Mouse (Mus musculus) neutrophil, adult 5-6 weeks (primary cell): Measurements from ENCODE around the gene Sdc1. TPM values are rescaled to one million over a fixed set of nuclear protein-coding genes. Genes with fewer than 3 reads are reported as not detected.

Experiments
- ATAC-seq: fragments of 151-379, 151-347 bp; 2 replicates; pipeline ENCODE4 v1.8.0; 2017; ENCODE audit warnings: mild to moderate bottlenecking, moderate TSS enrichment; ENCODE audit not compliant: insufficient number of reproducible peaks, poor library complexity, low FRiP score, severe bottlenecking; ENCODE audit errors: extremely low read depth
- total RNA-seq: library from RNA; stranded (forward); fragments of 200-1000 nt; gene quantifications from 2 replicates; pipeline ENCODE4 v1.2.3, GENCODE M21; 2017

The Sdc1 gene
- total RNA-seq, 1 experiment from 2014 or later, result 10.2 TPM

- ATAC-seq, result no peak
Observed at GRCm38 (mm10) chr12:8779851-8780250, 8.7 kb downstream of the Sdc1 start.

DNA sequence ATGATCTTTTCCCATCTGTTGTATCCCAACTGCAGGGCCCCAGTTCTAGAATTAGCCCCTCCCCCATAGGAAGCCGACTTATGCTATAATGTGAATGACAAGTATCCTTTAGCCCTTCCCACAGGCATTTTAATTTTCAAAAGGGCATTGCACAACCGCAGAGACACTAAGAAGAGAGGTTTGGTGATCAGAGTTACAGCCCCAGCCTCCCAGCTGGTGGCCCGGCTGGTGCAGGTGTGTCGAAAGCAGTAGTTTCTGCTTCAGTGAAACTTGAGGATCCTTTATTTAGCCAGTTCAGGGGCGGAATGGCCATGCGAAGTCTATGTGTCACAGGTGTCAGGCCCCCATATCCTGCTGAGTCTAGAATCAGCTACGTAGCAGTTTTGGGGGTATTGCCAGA lies 10.0 kb downstream of the Sdc1 start:
- ATAC-seq, result no peak

GRCm38 (mm10) chr12:8781681-8782378 lies 10.7 kb downstream of the Sdc1 start:
- no peak for ATAC-seq

DNA sequence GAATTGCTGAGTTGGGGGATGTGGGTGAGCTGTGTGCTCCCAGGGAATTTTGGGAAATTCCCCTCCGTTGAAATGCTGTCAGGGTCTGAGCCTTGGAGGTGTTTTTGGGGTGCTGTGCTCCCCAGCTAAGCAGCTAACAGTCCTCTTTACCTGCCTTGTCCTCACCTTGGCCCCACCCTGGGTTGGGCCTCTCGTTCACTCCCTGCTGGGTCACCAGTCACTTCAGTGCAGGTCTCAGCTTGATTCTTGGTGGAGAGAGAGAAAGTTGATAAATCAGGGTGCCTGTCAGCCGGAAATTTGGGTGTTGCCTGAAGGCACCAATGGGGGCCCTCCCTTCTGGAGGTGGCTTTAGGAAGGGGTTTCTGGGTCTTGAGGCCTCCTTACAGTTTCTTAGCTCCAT lies 11.4 kb downstream of the Sdc1 start:
- ATAC-seq, result no peak

GRCm38 (mm10) chr12:8784189-8784588 lies 13.1 kb downstream of the Sdc1 start:
- no peak for ATAC-seq

- ATAC-seq, result no peak
Observed at GRCm38 (mm10) chr12:8786476-8786875, 15.4 kb downstream of the Sdc1 start.

GRCm38 (mm10) chr12:8786984-8787730 lies 16.0 kb downstream of the Sdc1 start:
- ATAC-seq, result no peak

DNA sequence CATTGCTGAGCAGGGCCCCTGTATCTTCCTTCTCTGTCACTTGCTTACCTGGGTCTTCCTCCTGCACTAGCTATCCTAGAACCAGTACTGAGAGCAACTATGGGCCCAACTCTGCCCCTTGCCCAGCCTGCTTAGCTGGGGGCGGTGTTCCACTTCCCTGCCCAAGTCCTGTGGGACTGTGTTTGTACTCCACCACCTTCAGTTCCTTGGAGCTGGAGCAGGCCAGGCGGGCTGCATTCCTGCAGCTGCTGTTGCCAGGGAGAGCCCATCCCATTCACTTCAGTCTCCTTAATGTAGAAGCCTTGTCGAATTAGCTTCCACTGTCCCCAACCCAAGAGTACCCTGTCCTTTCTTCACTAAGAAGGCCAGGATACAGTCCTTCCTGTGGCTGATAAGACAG lies 17.3 kb downstream of the Sdc1 start:
- ATAC-seq, result no peak

DNA sequence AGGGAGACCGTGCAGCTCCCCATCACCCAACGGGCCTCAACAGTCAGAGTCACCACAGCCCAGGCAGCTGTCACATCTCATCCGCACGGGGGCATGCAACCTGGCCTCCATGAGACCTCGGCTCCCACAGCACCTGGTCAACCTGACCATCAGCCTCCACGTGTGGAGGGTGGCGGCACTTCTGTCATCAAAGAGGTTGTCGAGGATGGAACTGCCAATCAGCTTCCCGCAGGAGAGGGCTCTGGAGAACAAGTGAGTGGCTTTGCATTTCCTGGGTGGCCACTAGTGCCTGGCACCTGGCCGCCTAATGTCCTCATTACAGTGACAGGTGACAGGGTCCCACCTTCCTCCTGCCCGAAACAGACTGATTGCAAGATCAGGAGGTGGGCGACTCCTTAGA lies 19.5 kb downstream of the Sdc1 start:
- ATAC-seq, result no peak

- ATAC-seq, result no peak
Observed at GRCm38 (mm10) chr12:8793410-8794051, 22.4 kb downstream of the Sdc1 start.

DNA sequence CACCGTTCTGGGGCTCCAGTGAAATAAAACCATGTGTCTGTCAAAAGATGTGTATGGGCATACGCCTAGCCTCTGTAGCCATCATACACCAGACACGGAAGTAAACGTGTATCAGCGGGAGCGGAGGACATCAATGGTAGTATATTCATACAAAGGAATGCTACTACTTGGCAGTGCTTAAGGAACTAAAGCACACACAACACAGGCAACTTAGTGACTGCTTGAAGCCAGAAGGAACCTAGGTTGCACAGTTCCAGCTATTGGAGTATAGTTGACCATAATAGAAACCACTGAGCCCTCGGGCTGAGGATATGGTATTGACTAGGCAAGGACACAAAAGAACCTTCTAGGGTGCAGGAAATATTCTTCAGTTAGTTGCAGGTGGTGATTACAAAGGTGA lies 26.8 kb downstream of the Sdc1 start:
- ATAC-seq, result no peak

GRCm38 (mm10) chr12:8798486-8799020 lies 27.4 kb downstream of the Sdc1 start:
- ATAC-seq, result no peak

- ATAC-seq, result no peak
Observed at GRCm38 (mm10) chr12:8803421-8804076, 32.4 kb downstream of the Sdc1 start.

DNA sequence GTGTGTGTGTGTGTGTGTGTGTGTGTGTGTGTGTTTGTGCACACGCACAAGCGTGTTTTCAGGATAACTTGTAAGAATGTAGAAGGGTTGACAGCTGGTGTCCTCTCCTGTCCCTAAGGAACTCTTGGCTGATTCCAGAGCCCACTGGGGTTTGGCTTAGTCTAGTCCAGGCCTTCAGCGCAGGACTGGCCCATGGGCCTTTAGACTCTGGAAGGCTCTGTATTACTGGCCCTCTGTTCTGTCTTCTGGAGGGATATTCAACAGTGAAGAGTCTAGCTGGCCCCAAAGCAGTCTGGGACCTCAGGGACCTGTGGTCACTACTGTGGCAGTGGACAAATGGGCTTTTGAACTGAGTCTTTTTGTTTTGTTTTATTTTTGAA lies 32.9 kb downstream of the Sdc1 start:
- no peak for ATAC-seq

- ATAC-seq, result no peak
Observed at GRCm38 (mm10) chr12:8804934-8805722, 34.0 kb downstream of the Sdc1 start.

DNA sequence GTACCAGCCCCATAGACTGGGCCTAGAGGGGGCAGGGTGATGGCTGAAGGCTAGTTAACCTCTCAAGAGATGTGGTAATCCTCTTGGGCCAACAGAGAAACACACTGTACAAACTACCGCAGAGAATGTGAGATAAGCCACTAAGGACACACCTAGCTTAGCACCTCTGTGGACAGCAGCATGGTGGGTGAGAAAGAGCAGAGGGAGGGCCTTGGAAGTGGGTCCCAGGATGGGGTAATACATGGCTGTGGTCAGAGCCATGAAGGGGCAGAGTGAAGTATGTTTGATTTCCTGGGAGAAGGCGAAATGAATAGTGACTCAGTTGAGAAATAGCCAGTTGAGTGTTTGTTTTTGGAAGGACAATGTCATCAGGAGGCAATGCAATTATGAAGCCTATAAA lies 38.0 kb downstream of the Sdc1 start:
- ATAC-seq, result no peak

GRCm38 (mm10) chr12:8809626-8810025 lies 38.5 kb downstream of the Sdc1 start:
- no peak for ATAC-seq

- ATAC-seq, result no peak
Observed at GRCm38 (mm10) chr12:8810966-8811365, 39.8 kb downstream of the Sdc1 start.

- ATAC-seq, result no peak
Observed at GRCm38 (mm10) chr12:8811441-8811871, 40.3 kb downstream of the Sdc1 start.
